Mouse (Mus musculus) neutrophil, adult 59 days (primary cell): ENCODE measurements around the gene Aim2. TPM values are rescaled to one million over a fixed set of nuclear protein-coding genes. Genes with fewer than 3 reads are reported as not detected.

Experiments
- total RNA-seq, 2 experiments: library from RNA; stranded (reverse); gene quantifications; 1 replicate in 1 of 2; 2 replicates in 1 of 2; pipeline ENCODE4 v1.2.4; 2023

Gene Aim2
- 10 to 100 TPM; 38.9 to 53.5 TPM for total RNA-seq

DNA sequence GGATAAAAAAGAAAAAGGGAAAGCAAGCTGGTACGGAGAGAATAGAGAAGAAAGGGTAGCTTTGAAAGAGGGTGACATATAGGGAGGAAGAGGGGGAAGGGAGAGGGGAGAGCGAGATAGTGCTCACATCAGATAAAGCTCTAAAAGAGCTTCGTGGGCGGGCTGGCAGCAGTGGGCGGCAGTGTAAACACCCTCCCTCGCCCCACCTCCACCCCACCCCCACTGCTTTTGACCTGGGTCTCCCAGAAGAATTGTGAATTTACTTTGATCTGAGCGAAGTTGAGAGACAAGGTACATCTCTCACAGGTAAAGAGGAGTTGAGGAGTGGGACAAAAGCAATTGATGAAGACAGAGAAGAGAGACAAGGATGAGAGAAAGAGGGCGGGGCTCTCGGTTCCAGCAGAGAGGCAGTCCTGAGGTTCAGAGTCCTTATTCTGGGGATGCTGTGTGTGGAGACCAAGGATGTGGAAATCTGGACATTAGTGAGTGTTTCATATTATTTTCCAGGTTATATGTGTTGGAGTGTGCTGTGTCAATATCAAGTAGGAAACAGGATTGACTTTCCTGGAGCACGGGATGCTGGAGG, at the start of gene Aim2:
Gene Aim2 (plus strand): TSS at position 508 of the 586 bp plus-strand sequence.

GRCm38 (mm10) chr1:173333312-173334253, 17.1 kb upstream of the Aim2 start, which contains the start of gene Ackr1:
Ackr1 (minus strand) TSS chr1:173333750.

GRCm38 (mm10) chr1:173367356-173368046, 16.8 kb downstream of the Aim2 start, which contains the start of gene Cadm3:
Cadm3 (minus strand) TSS chr1:173367695.

DNA sequence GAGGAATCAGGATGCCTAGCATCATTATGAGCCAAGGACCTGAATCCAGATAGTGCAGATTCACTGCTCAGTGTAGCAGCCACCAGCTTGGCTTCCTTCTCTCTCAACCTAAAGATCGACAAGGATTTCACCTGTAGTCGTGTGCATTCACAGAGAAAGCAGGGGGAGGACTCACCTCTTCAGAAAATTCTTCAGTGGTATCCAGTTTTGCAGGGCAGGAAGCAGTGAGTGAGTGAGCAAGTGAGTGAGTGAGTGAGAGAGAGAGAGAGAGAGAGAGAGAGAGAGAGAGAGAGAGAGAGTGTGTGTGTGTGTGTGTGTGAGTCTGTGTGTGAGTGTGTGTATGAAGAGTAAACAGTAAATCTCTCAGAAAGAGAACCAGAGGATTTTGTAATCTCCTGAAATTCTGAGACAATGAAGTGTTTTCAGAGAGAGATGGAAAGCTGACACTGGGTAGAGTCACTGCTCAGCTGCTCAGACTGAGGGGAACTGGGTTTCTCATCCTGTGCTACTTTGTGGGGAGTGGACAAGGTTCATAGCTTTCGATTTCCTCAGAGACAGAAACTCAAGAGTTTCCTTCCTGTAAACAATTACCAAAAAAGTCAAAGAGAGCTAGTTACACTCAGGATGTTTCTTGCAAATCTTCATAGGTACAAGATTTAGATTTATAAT, 140.3 kb downstream of the Aim2 start, which contains the start of gene Ifi206:
Gene Ifi206 (minus strand): TSS at position 230 of the 669 bp plus-strand sequence.

Other genes with a start within 250 kb of the Aim2 start
- gene Olfr1408, start 213.5 kb upstream of the Aim2 start, total RNA-seq = not detected
- gene Olfr1406, start 160.2 kb upstream of the Aim2 start, total RNA-seq = not detected
- not detected for gene Olfr218, start 153.1 kb upstream of the Aim2 start, total RNA-seq
- gene Olfr1404, start 138.5 kb upstream of the Aim2 start, total RNA-seq = not detected
- gene Fcer1a, start 123.7 kb upstream of the Aim2 start, total RNA-seq = 1 to 10 TPM; 3.0 to 6.4 TPM
- not detected for gene Olfr418, start 84.9 kb upstream of the Aim2 start, total RNA-seq
- gene Mptx2, start 73.1 kb upstream of the Aim2 start, total RNA-seq = not detected
- gene Ackr1, start 17.1 kb upstream of the Aim2 start, total RNA-seq = under 1 TPM; 0.35 to 0.82 TPM
- under 1 TPM; 0.36 to 0.97 TPM for gene Cadm3, start 16.8 kb downstream of the Aim2 start, total RNA-seq
- gene Ifi206, start 140.2 kb downstream of the Aim2 start, total RNA-seq = 1 to 10 TPM; 1.2 to 1.6 TPM
- gene Ifi214, start 185.1 kb downstream of the Aim2 start, total RNA-seq = under 1 TPM; 0.24 to 0.51 TPM
- gene Ifi213, start 248.4 kb downstream of the Aim2 start, total RNA-seq = 1 to 10 TPM; 3.6 to 4.2 TPM